Mouse (Mus musculus) lung, adult 2 months (tissue): ENCODE data around the gene Usp12. TPM values are rescaled to one million over a fixed set of nuclear protein-coding genes. Genes with fewer than 3 reads are reported as not detected.

ENCODE experiments used
- DNase-seq: peaks from one replicate; pipeline ENCODE4 v3.0.0; 2022
- H3K4me1 ChIP-seq: fragments of 200-500 bp; 2 replicates; pipeline ENCODE4 v1.6.1; 2011; ENCODE audit warnings: low read length; ENCODE audit not compliant: control insufficient read depth, insufficient read depth
- H3K4me3 ChIP-seq: fragments of 200-500 bp; replicated peaks from 2 replicates; pipeline ENCODE3; 2011; ENCODE audit warnings: low read depth, mild to moderate bottlenecking, control low read depth, low read length; ENCODE audit errors: extremely low read depth
- CTCF ChIP-seq: fragments of 200-500 bp; IDR thresholded peaks from 2 replicates; pipeline ENCODE4 v1.5.1; 2011; ENCODE audit warnings: mild to moderate bottlenecking, low read length, control low read depth; ENCODE audit not compliant: insufficient read depth
- POLR2A ChIP-seq: fragments of 200-500 bp; IDR thresholded peaks from 2 replicates; pipeline ENCODE4 v1.6.1; 2011; ENCODE audit warnings: low read depth, mild to moderate bottlenecking, control low read depth, low read length, borderline replicate concordance; ENCODE audit errors: extremely low read depth
- WGBS: fragments of 180-500 bp; shearing (Covaris S2); methylation state at CpG from one replicate; pipeline ENCODE4 v1.1.7; 2018; 5-methylcytosine and 5-hydroxymethylcytosine counted together
- polyA plus RNA-seq: library from polyadenylated mRNA; depleted of rRNA; stranded (reverse); fragments of >200 nt; gene quantifications from 2 replicates; pipeline ENCODE4 v1.2.3, GENCODE M21; 2012

Gene Usp12
- polyA plus RNA-seq, 1 experiment = 14.9 TPM

- Histone ChIP-seq H3K4me1 (peaks cover 7% of the 10 kb centered on the region), H3K4me3 (peak overlapping the region; percentile 99)
- no peak for TF ChIP-seq POLR2A
- TF ChIP-seq CTCF = no peak
- 10% methylated on average over 8 of the region's 8 CpGs for WGBS
- no peak for DNase-seq
These were observed 38.9 kb upstream of the Usp12 start for GRCm38 (mm10) chr5:146833673-146834201.

- Histone ChIP-seq H3K4me1 (peaks cover 7% of the 10 kb centered on the region), H3K4me3 (peak within 1 kb of the TSS; percentile 99)
- TF ChIP-seq POLR2A (peak; percentile 98), CTCF (no peak)
- WGBS = under 1% methylated on average over 60 of the region's 60 CpGs
- peak; percentile 97 for DNase-seq
These were observed 38.1 kb upstream of the Usp12 start, which contains the start of gene Rpl21 for GRCm38 (mm10) chr5:146832769-146833448. Gene Rpl21 (plus strand): TSS chr5:146832890.

- Histone ChIP-seq H3K4me1 (peaks cover 7% of the 10 kb centered on the region), H3K4me3 (peak overlapping the region; percentile 99)
- DNase-seq = no peak
- 27% methylated on average over 7 of the region's 7 CpGs for WGBS
- TF ChIP-seq POLR2A (no peak), CTCF (no peak)
These were observed 37.6 kb upstream of the Usp12 start for GRCm38 (mm10) chr5:146832435-146832768.

GRCm38 (mm10) chr5:146829528-146829927 lies 34.7 kb upstream of the Usp12 start:
- peaks cover 7% of the 10 kb centered on the region for H3K4me1 ChIP-seq
- H3K4me3 ChIP-seq = no peak overlapping the region
- no peak for TF ChIP-seq POLR2A
- no peak for TF ChIP-seq CTCF
- no peak for DNase-seq
- WGBS = 30% methylated on average over 8 of the region's 8 CpGs

- WGBS = 75% methylated on average over 5 of the region's 5 CpGs
- no peak for DNase-seq
- Histone ChIP-seq H3K4me3 (no peak overlapping the region), H3K4me1 (no peaks in the 10 kb centered on the region; the same call in 1 of the 2 replicates)
- no peak for TF ChIP-seq CTCF
- TF ChIP-seq POLR2A = no peak
These were observed 28.2 kb upstream of the Usp12 start for GRCm38 (mm10) chr5:146823005-146823404.

- 72% methylated on average over 8 of the region's 8 CpGs for WGBS
- Histone ChIP-seq H3K4me1 (no peaks in the 10 kb centered on the region), H3K4me3 (no peak overlapping the region)
- TF ChIP-seq POLR2A (no peak), CTCF (no peak)
- DNase-seq = no peak
These were observed 24.3 kb upstream of the Usp12 start for GRCm38 (mm10) chr5:146818906-146819623.

- Histone ChIP-seq H3K4me3 (no peak overlapping the region), H3K4me1 (no peaks in the 10 kb centered on the region)
- DNase-seq = no peak
- no peak for TF ChIP-seq POLR2A
- no peak for TF ChIP-seq CTCF
- 70% methylated on average over 8 of the region's 8 CpGs for WGBS
These were observed 22.8 kb upstream of the Usp12 start for GRCm38 (mm10) chr5:146817583-146817982.

- Histone ChIP-seq H3K4me1 (no peaks in the 10 kb centered on the region), H3K4me3 (no peak overlapping the region)
- no peak for DNase-seq
- WGBS = 81% methylated on average over 4 of the region's 4 CpGs
- no peak for TF ChIP-seq CTCF
- no peak for TF ChIP-seq POLR2A
These were observed 20.6 kb upstream of the Usp12 start for GRCm38 (mm10) chr5:146815394-146815793.

GRCm38 (mm10) chr5:146813421-146813820 lies 18.6 kb upstream of the Usp12 start:
- WGBS = 90% methylated on average over 4 of the region's 4 CpGs

GRCm38 (mm10) chr5:146812866-146813265 lies 18.1 kb upstream of the Usp12 start:
- TF ChIP-seq POLR2A (no peak), CTCF (no peak)
- WGBS = 86% methylated on average over 5 of the region's 5 CpGs
- DNase-seq = no peak
- no peaks in the 10 kb centered on the region for H3K4me1 ChIP-seq
- no peak overlapping the region for H3K4me3 ChIP-seq

More at GRCm38 (mm10) chr5:146813421-146813820, 18.6 kb upstream of the Usp12 start:
- Histone ChIP-seq H3K4me1 (no peaks in the 10 kb centered on the region), H3K4me3 (no peak overlapping the region)
- DNase-seq = no peak
- TF ChIP-seq POLR2A = no peak
- no peak for TF ChIP-seq CTCF

- TF ChIP-seq CTCF (no peak), POLR2A (no peak)
- DNase-seq = no peak
- 64% methylated on average over 5 of the region's 5 CpGs for WGBS
- no peak overlapping the region for H3K4me3 ChIP-seq
- H3K4me1 ChIP-seq = no peaks in the 10 kb centered on the region
These were observed 15.1 kb upstream of the Usp12 start for GRCm38 (mm10) chr5:146809951-146810350.
